Mouse (Mus musculus) E14TG2a.4 (cell line): ENCODE measurements around the gene Dna2.

ENCODE experiments used
- CTCF ChIP-seq: conservative IDR thresholded peaks from 2 replicates; pipeline ENCODE4 v1.5.1; 2014; ENCODE audit warnings: low read length
- POU5F1 ChIP-seq: IDR thresholded peaks from 2 replicates; pipeline ENCODE4 v1.6.1; 2014; ENCODE audit warnings: low read length, borderline replicate concordance

- TF ChIP-seq CTCF (no peak), POU5F1 (no peak)
Observed at GRCm38 (mm10) chr10:63019304-63019703, 72.5 kb downstream of the Dna2 start.
